Mouse (Mus musculus): ENCODE measurements at regions not wholly inside any gene's neighbourhood (a gene's known extent, or its start where the extent isn't known, plus 50 kb on each side); places are given as distances from the start of the nearest gene placed in this dataset.

DNA sequence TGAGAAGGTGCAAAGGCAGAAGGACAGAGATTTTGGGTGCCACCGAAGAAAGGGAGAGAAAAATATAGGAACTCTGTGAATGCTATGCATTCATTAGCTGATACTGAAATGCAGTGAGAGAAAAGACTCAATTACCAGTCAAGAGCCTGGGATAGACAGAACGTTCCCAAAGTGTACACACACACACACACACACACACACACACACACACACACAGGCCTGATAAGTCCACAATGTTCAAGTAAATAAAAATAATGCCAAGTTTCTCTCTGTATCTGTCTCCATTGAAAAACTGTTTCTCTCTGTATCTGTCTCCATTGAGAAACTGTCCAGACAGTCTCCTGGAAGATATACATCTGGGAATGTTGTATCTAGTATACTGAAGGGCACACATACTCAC, 124.1 kb downstream of the Hlx start:
- TF ChIP-seq POLR2A (IDR thresholded peaks at IDR 0.05; ENCODE audit: borderline replicate concordance, control insufficient read depth, low read depth, low read length) (no peak), CTCF (IDR thresholded peaks at IDR 0.05; ENCODE audit: control insufficient read depth, insufficient read depth, low read length) (no peak)

Measured in bone marrow, adult 2 months (tissue).